Mouse (Mus musculus): Measurements from ENCODE around the gene Sap30bp.

DNA sequence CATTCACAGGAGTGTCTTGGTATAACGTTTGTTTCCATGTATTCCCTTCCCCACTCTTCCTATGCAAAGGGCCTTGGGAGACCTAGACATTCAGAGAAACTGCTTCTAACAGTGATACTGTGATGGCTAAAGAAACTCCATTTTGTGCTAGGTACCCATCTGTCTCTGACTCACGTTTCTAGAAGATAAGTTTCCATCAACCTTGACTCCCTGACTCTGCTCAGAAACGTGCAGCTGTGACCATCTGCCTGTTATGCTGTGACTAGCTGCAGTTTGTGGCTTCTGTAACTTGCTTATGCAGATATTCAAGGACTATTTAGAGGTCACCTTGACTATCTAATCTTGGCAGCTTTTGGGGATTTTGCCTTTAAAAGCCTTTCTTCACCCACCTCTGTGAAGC, 1.8 kb upstream of the Sap30bp start:
- TF ChIP-seq GATA1 (IDR thresholded peaks at IDR 0.05; ENCODE audit: low read length) (no peak), TAL1 (IDR thresholded peaks at IDR 0.05; ENCODE audit: low read length) (no peak)
